Mouse (Mus musculus) ES-E14 (cell line): Measurements from ENCODE around the gene Ezh2.

ENCODE experiments used
- CHD2 ChIP-seq: IDR thresholded peaks from 2 replicates; pipeline ENCODE4 v1.6.1; 2014; ENCODE audit warnings: mild to moderate bottlenecking, low read depth, low read length, inconsistent platforms
- HCFC1 ChIP-seq: IDR thresholded peaks from 2 replicates; pipeline ENCODE4 v1.6.1; 2012; ENCODE audit warnings: low read length, inconsistent platforms, borderline replicate concordance; ENCODE audit not compliant: insufficient read depth
- MAFK ChIP-seq: IDR thresholded peaks from 2 replicates; pipeline ENCODE4 v1.6.1; 2014; ENCODE audit warnings: mild to moderate bottlenecking, low read depth, low read length, inconsistent platforms; ENCODE audit not compliant: insufficient read depth

DNA sequence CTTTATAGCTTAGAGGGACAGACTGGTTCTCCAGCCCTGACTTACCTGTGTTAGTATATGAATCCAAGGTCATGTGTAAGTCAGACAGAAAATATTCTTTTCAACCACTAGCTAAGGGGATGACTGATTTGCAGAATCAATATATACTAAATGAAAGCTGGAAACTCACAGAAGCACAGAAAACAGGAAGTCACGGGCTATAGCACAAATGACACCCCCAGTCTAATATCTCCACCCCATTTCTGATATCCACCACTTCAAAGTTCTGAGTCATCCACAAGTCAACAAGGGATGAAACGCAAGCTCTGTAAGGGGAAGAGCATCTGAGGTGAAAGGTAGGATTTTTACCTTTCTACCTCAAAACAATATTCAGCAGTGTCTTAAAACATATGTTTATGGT is 34.3 kb downstream of the Ezh2 start:
- TF ChIP-seq CHD2: no peak
- no peak for TF ChIP-seq MAFK
- TF ChIP-seq HCFC1: no peak
